Mouse (Mus musculus): ENCODE measurements around the gene Rad51b. TPM values are rescaled to one million over a fixed set of nuclear protein-coding genes. Genes with fewer than 3 reads are reported as not detected.
A peak's percentile ranks its signal among the peaks of the same experiment; 100 is the strongest.

Gene Rad51b
- polyA plus RNA-seq, 1 experiment from 2014 or later: 7.7 TPM

GRCm38 (mm10) chr12:79719847-79720201 lies 422.7 kb downstream of the Rad51b start:
- Histone ChIP-seq H3K9me3 (no peaks in the 10 kb centered on the region), H3K36me3 (replicated peaks) (no peaks in the 10 kb centered on the region), H3K27me3 (no peaks in the 10 kb centered on the region), H3K9ac (no peak overlapping the region), H3K4me2 (peak overlapping the region; percentile 15; the same call in 1 of the 2 replicates), H3K27ac (peak overlapping the region; percentile 95), H3K4me3 (replicated peaks) (no peak overlapping the region), H3K4me1 (peaks cover 51% of the 10 kb centered on the region)
- WGBS: 13% methylated on average over 1 of the region's 1 CpGs
- ATAC-seq (ENCODE audit: low FRiP score): peak; percentile 15

- Histone ChIP-seq H3K4me3 (replicated peaks) (no peak overlapping the region), H3K4me2 (no peak overlapping the region), H3K9me3 (peaks cover 13% of the 10 kb centered on the region), H3K36me3 (replicated peaks) (no peaks in the 10 kb centered on the region), H3K27ac (no peak overlapping the region), H3K27me3 (no peaks in the 10 kb centered on the region), H3K9ac (no peak overlapping the region), H3K4me1 (peaks cover 14% of the 10 kb centered on the region)
- no peak for ATAC-seq (ENCODE audit: low FRiP score)
Observed at GRCm38 (mm10) chr12:79724875-79725274, 427.8 kb downstream of the Rad51b start.

GRCm38 (mm10) chr12:79725711-79726110 lies 428.6 kb downstream of the Rad51b start:
- Histone ChIP-seq H3K27ac (no peak overlapping the region), H3K9me3 (peaks cover 13% of the 10 kb centered on the region), H3K4me2 (no peak overlapping the region), H3K9ac (no peak overlapping the region), H3K4me1 (peaks cover 15% of the 10 kb centered on the region), H3K4me3 (replicated peaks) (no peak overlapping the region), H3K27me3 (no peaks in the 10 kb centered on the region), H3K36me3 (replicated peaks) (no peaks in the 10 kb centered on the region)
- ATAC-seq (ENCODE audit: low FRiP score): no peak

GRCm38 (mm10) chr12:79726116-79726515 lies 429.0 kb downstream of the Rad51b start:
- H3K27ac ChIP-seq: no peak overlapping the region
- H3K4me3 ChIP-seq (replicated peaks): no peak overlapping the region
- H3K9ac ChIP-seq: no peak overlapping the region
- H3K36me3 ChIP-seq (replicated peaks): no peaks in the 10 kb centered on the region
- H3K9me3 ChIP-seq: peaks cover 13% of the 10 kb centered on the region
- no peaks in the 10 kb centered on the region for H3K27me3 ChIP-seq
- ATAC-seq (ENCODE audit: low FRiP score): no peak
- peaks cover 15% of the 10 kb centered on the region for H3K4me1 ChIP-seq
- H3K4me2 ChIP-seq: no peak overlapping the region
- 77% methylated on average over 2 of the region's 2 CpGs for WGBS

GRCm38 (mm10) chr12:79726959-79727358 lies 429.9 kb downstream of the Rad51b start:
- H3K9me3 ChIP-seq: peaks cover 13% of the 10 kb centered on the region
- ATAC-seq (ENCODE audit: low FRiP score): no peak
- no peak overlapping the region for H3K4me2 ChIP-seq
- H3K9ac ChIP-seq: no peak overlapping the region
- H3K4me1 ChIP-seq: peaks cover 14% of the 10 kb centered on the region
- no peak overlapping the region for H3K4me3 ChIP-seq (replicated peaks)
- H3K27ac ChIP-seq: no peak overlapping the region
- H3K36me3 ChIP-seq (replicated peaks): no peaks in the 10 kb centered on the region
- H3K27me3 ChIP-seq: no peaks in the 10 kb centered on the region

- no peak for ATAC-seq (ENCODE audit: low FRiP score)
- H3K36me3 ChIP-seq (replicated peaks): no peaks in the 10 kb centered on the region
- no peak overlapping the region for H3K4me3 ChIP-seq (replicated peaks)
- H3K9ac ChIP-seq: no peak overlapping the region
- H3K4me2 ChIP-seq: no peak overlapping the region
- H3K27me3 ChIP-seq: no peaks in the 10 kb centered on the region
- H3K9me3 ChIP-seq: peaks cover 13% of the 10 kb centered on the region
- H3K27ac ChIP-seq: no peak overlapping the region
- H3K4me1 ChIP-seq: peaks cover 18% of the 10 kb centered on the region; the same call in 1 of the 2 replicates
- 75% methylated on average over 5 of the region's 5 CpGs for WGBS
Observed at GRCm38 (mm10) chr12:79729926-79730506, 432.9 kb downstream of the Rad51b start.

- Histone ChIP-seq H3K36me3 (replicated peaks) (no peaks in the 10 kb centered on the region), H3K9ac (no peak overlapping the region), H3K4me1 (peaks cover 18% of the 10 kb centered on the region; the same call in 1 of the 2 replicates), H3K4me3 (replicated peaks) (no peak overlapping the region), H3K4me2 (no peak overlapping the region), H3K9me3 (peaks cover 13% of the 10 kb centered on the region), H3K27ac (peak overlapping the region; percentile 48; the same call in 1 of the 2 replicates), H3K27me3 (no peaks in the 10 kb centered on the region)
- WGBS: 66% methylated on average over 6 of the region's 6 CpGs
- ATAC-seq (ENCODE audit: low FRiP score): no peak
Observed at GRCm38 (mm10) chr12:79731905-79732304, 434.8 kb downstream of the Rad51b start.

GRCm38 (mm10) chr12:79732355-79733115 lies 435.5 kb downstream of the Rad51b start:
- Histone ChIP-seq H3K27ac (peak overlapping the region; percentile 48), H3K9ac (no peak overlapping the region), H3K36me3 (replicated peaks) (no peaks in the 10 kb centered on the region), H3K9me3 (peaks cover 13% of the 10 kb centered on the region), H3K4me3 (replicated peaks) (no peak overlapping the region), H3K27me3 (no peaks in the 10 kb centered on the region), H3K4me1 (peaks cover 18% of the 10 kb centered on the region; the same call in 1 of the 2 replicates), H3K4me2 (no peak overlapping the region)
- 58% methylated on average over 12 of the region's 12 CpGs for WGBS
- ATAC-seq (ENCODE audit: low FRiP score): peak; percentile 44; the same call in 1 of the 2 replicates

- Histone ChIP-seq H3K9ac (no peak overlapping the region), H3K9me3 (no peaks in the 10 kb centered on the region), H3K27me3 (no peaks in the 10 kb centered on the region), H3K4me2 (no peak overlapping the region), H3K4me1 (peaks cover 13% of the 10 kb centered on the region; the same call in 1 of the 2 replicates), H3K4me3 (replicated peaks) (no peak overlapping the region), H3K27ac (no peak overlapping the region), H3K36me3 (replicated peaks) (no peaks in the 10 kb centered on the region)
- no peak for ATAC-seq (ENCODE audit: low FRiP score)
- WGBS: 91% methylated on average over 13 of the region's 13 CpGs
Observed at GRCm38 (mm10) chr12:79735341-79735785, 438.3 kb downstream of the Rad51b start.

- 81% methylated on average over 4 of the region's 4 CpGs for WGBS
- peaks cover 11% of the 10 kb centered on the region; the same call in 1 of the 2 replicates for H3K4me1 ChIP-seq
- no peaks in the 10 kb centered on the region for H3K27me3 ChIP-seq
- H3K4me2 ChIP-seq: no peak overlapping the region
- no peak for ATAC-seq (ENCODE audit: low FRiP score)
- no peaks in the 10 kb centered on the region for H3K9me3 ChIP-seq
- H3K9ac ChIP-seq: no peak overlapping the region
- no peak overlapping the region for H3K4me3 ChIP-seq (replicated peaks)
- no peak overlapping the region for H3K27ac ChIP-seq
- no peaks in the 10 kb centered on the region for H3K36me3 ChIP-seq (replicated peaks)
Observed at GRCm38 (mm10) chr12:79735882-79736281, 438.8 kb downstream of the Rad51b start.

- no peak for ATAC-seq (ENCODE audit: low FRiP score)
- Histone ChIP-seq H3K27me3 (no peaks in the 10 kb centered on the region), H3K9me3 (no peaks in the 10 kb centered on the region), H3K9ac (no peak overlapping the region), H3K4me1 (peaks cover 13% of the 10 kb centered on the region), H3K27ac (no peak overlapping the region), H3K4me3 (replicated peaks) (no peak overlapping the region), H3K36me3 (replicated peaks) (no peaks in the 10 kb centered on the region), H3K4me2 (no peak overlapping the region)
Observed at GRCm38 (mm10) chr12:79738700-79739099, 441.6 kb downstream of the Rad51b start.

GRCm38 (mm10) chr12:79739918-79740639 lies 443.0 kb downstream of the Rad51b start:
- Histone ChIP-seq H3K9me3 (no peaks in the 10 kb centered on the region), H3K4me3 (replicated peaks) (no peak overlapping the region), H3K9ac (no peak overlapping the region), H3K4me1 (peaks cover 13% of the 10 kb centered on the region), H3K4me2 (no peak overlapping the region), H3K36me3 (replicated peaks) (no peaks in the 10 kb centered on the region), H3K27ac (no peak overlapping the region), H3K27me3 (no peaks in the 10 kb centered on the region)
- 92% methylated on average over 11 of the region's 11 CpGs for WGBS
- no peak for ATAC-seq (ENCODE audit: low FRiP score)

Measured in forebrain, embryonic 12.5 days (tissue).